Mouse (Mus musculus) ES-Bruce4 (cell line): ENCODE measurements at regions not wholly inside any gene's neighbourhood (a gene's known extent, or its start where the extent isn't known, plus 50 kb on each side); places are given as distances from the start of the nearest gene placed in this dataset.

Experiments
- CTCF ChIP-seq: IDR thresholded peaks from one replicate; pipeline ENCODE4 v1.8.1; 2011; ENCODE audit warnings: low read depth, low read length
- EP300 ChIP-seq: IDR thresholded peaks from 2 replicates; pipeline ENCODE4 v1.6.1; 2011; ENCODE audit warnings: low read depth, low read length; ENCODE audit not compliant: insufficient read depth

- TF ChIP-seq EP300: no peak
- TF ChIP-seq CTCF: no peak
Observed at GRCm38 (mm10) chr4:48975810-48976209, 83.3 kb upstream of the Plppr1 start.
